Mouse (Mus musculus) midbrain, embryonic 11.5 days (tissue): ENCODE measurements around the gene Pcbp1. TPM values are rescaled to one million over a fixed set of nuclear protein-coding genes. Genes with fewer than 3 reads are reported as not detected.
A peak's percentile ranks its signal among the peaks of the same experiment; 100 is the strongest.
"Not testable (repeated sequence)": the region's sequence is repeated elsewhere in the genome, so short reads cannot be mapped to it uniquely, and the experiment has no call there.

Experiments
- ATAC-seq: fragments of 200-750 bp; cut with Nextera tagmentation; 2 replicates; pipeline ENCODE4 v1.8.0; 2017; ENCODE audit warnings: moderate TSS enrichment, moderate library complexity; ENCODE audit not compliant: low FRiP score
- DNase-seq: peaks from one replicate; pipeline ENCODE4 v3.0.0; 2015; ENCODE audit warnings: low spot score; ENCODE audit errors: missing footprints
- H3K27ac ChIP-seq: fragments of 300-500 bp; sonication (generic); 2 replicates; pipeline ENCODE4 v1.5.1; 2014; ENCODE audit warnings: low read depth, low read length
- H3K27me3 ChIP-seq: fragments of 300-500 bp; sonication (generic); 2 replicates; pipeline ENCODE4 v1.6.1; 2014; ENCODE audit warnings: mild to moderate bottlenecking, low read length, moderate library complexity, mixed read lengths; ENCODE audit not compliant: control insufficient read depth, insufficient read depth
- H3K36me3 ChIP-seq: fragments of 300-500 bp; sonication (generic); 2 replicates; pipeline ENCODE4 v1.6.1; 2014; ENCODE audit warnings: mild to moderate bottlenecking, low read length, moderate library complexity, mixed read lengths; ENCODE audit not compliant: control insufficient read depth, insufficient read depth
- H3K4me1 ChIP-seq: fragments of 300-500 bp; sonication (generic); 2 replicates; pipeline ENCODE4 v1.6.1; 2014; ENCODE audit warnings: low read length; ENCODE audit not compliant: control insufficient read depth, insufficient read depth
- H3K4me2 ChIP-seq: fragments of 300-500 bp; sonication (generic); 2 replicates; pipeline ENCODE4 v1.6.1; 2014; ENCODE audit warnings: mild to moderate bottlenecking, moderate library complexity
- H3K4me3 ChIP-seq: fragments of 300-500 bp; sonication (generic); 2 replicates; pipeline ENCODE4 v1.5.1; 2014; ENCODE audit warnings: low read depth, low read length
- H3K9ac ChIP-seq: fragments of 300-500 bp; sonication (generic); 2 replicates; pipeline ENCODE4 v1.6.1; 2014; ENCODE audit warnings: low read length
- H3K9me3 ChIP-seq: fragments of 300-500 bp; sonication (generic); 2 replicates; pipeline ENCODE4 v1.6.1; 2016; ENCODE audit warnings: low read length; ENCODE audit not compliant: control insufficient read depth
- WGBS: fragments of 180-500 bp; shearing (Covaris S2); extraction: QIAGEN DNeasy Blood & Tissue Kit; methylation state at CpG from one replicate; pipeline ENCODE4 v1.1.7; 2014; 5-methylcytosine and 5-hydroxymethylcytosine counted together
- polyA plus RNA-seq: library from polyadenylated mRNA; unstranded; fragments of >200 nt; fragmentation: Nextera tagmentation; extraction: Ambion mirVana; gene quantifications from 2 replicates; pipeline ENCODE4 v1.2.1, GENCODE M21; 2014

Pcbp1 gene
- polyA plus RNA-seq, result 418 and 497 TPM in 2 replicates

DNA sequence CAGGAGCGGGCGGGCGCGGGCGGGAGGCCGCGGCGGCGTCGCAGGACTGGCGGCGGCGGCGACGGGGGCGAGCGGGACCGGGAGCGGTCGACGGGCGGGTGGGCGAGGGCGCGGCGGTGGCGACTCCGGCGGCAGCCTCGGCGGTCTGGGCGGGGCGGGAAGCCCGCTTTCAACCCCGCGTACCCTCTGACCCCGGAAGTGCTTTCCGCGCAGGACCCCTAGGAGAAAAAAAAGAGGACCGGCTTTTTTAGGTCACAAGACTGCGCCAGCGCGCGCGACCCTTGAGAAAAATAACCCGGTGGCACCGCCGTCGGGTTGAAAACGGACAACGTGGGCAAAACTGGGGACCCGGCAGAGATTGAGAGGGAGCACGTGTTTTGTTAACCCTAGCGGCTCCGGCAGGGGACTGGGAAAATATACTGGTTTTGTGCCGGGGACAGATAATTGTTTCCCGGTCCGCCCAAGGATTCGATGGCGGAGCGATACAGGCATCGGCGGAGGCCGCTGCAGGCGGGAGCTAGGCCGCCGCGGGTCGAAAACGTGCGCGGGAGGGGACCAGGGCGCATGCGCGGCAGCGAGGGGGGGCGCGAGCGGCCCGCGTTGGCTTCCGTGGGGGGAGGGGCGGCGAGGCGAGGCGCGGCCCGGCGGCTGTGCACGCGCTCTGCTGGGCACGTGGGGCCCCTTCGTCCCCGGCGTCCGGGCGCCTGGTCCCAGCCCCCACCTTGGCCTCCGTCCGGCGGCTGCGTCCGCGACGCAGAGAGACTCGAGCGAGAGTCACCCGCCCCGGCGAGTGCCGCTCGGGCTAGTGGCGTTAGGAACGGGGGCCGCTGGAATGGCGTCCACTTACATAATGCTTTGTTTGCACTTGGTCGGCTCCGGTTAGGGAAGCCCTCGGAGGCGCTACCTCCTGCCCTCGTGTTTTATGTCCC, at the start of gene Pcbp1:
Gene Pcbp1 (minus strand): TSS at position 290 of the 929 bp plus-strand sequence.
- ATAC-seq (peak; percentile 88), DNase-seq (peak; percentile 100)
- Histone ChIP-seq H3K4me3 (peak within 1 kb of the TSS; percentile 98), H3K9ac (peak within 1 kb of the TSS; percentile 99), H3K27ac (peak within 1 kb of the TSS; percentile 99), H3K9me3 (no peaks in the 10 kb centered on the region), H3K4me2 (peak within 1 kb of the TSS; percentile 71), H3K4me1 (peaks cover 18% of the 10 kb centered on the region), H3K27me3 (no peaks in the 10 kb centered on the region), H3K36me3 (0 out of 2 replicates have a peak, but pooled peaks cover 2% of the 10 kb centered on the region)
- WGBS, result under 1% methylated on average over 90 of the region's 120 CpGs

DNA sequence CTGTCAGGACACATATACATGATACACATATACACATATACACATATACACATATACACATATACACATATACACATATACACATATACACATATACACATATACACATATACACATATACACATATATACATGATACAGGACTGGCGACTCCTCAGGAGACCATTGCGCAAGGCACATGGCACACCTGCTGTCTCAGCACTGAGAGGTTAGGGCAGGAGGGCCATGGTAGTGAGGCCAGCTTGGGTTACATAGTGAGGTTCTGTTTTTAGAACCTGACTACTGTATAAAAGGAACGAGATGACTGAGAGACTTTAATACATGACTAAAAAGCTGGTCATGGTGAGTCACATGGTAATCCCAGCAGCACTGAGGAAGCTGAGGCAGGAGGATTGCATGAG, 48.4 kb upstream of the Pcbp1 start:
- Histone ChIP-seq H3K9me3 (no peaks in the 10 kb centered on the region), H3K4me3 (no peak overlapping the region), H3K27ac (no peak overlapping the region), H3K4me1 (no peaks in the 10 kb centered on the region), H3K4me2 (no peak overlapping the region), H3K36me3 (no peaks in the 10 kb centered on the region), H3K27me3 (no peaks in the 10 kb centered on the region), H3K9ac (no peak overlapping the region)
- 91% methylated on average over 3 of the region's 3 CpGs for WGBS
- ATAC-seq, result no peak
- no peak for DNase-seq

DNA sequence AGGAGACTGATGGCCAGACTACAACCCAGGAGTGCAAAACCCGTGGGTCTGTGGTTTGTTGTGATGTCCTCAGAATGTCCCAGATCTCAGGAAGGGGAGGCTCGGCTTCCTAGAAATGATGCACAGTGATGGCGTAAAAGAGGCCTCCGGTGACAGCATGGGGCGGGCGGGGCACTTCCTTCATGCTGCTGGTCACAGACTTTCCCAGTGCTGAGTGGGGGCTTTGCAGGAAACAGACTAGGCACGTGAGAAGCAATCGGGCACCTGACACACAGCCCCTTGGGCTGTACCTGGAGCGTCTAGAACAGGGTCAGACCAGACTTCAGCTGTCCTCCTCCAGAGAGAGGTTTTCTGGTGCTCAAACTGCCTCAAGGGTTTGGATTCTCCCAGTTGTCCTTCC, 44.7 kb upstream of the Pcbp1 start:
- H3K27ac ChIP-seq, result no peak overlapping the region
- no peak overlapping the region for H3K4me3 ChIP-seq
- H3K27me3 ChIP-seq, result no peaks in the 10 kb centered on the region
- no peaks in the 10 kb centered on the region for H3K4me1 ChIP-seq
- ATAC-seq, result no peak
- no peak overlapping the region for H3K9ac ChIP-seq
- no peaks in the 10 kb centered on the region for H3K9me3 ChIP-seq
- WGBS, result 60% methylated on average over 9 of the region's 9 CpGs
- H3K4me2 ChIP-seq, result no peak overlapping the region
- DNase-seq, result no peak
- no peaks in the 10 kb centered on the region for H3K36me3 ChIP-seq

DNA sequence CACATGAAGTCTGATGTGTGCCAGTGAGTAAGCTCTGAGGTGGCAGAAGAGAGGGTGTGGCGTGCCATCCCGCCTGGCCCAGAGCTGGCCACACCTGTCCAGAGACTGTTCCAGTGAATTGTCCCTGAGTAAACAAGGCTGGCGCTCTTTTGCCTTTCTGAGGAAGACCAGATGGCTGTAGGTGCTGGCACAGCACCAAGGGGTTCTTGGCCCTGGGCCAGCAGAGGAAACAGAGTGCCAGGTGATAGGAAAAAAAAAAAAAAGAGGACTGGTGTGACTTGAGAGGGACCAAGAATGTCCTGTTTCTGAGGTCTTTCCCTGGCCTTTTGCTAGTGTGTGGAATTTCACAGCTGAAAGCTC, 43.3 kb upstream of the Pcbp1 start:
- DNase-seq (peak; percentile 72), ATAC-seq (no peak)
- no peak overlapping the region for H3K4me3 ChIP-seq
- no peak overlapping the region for H3K27ac ChIP-seq
- no peaks in the 10 kb centered on the region for H3K9me3 ChIP-seq
- H3K27me3 ChIP-seq, result no peaks in the 10 kb centered on the region
- 85% methylated on average over 3 of the region's 3 CpGs for WGBS
- H3K36me3 ChIP-seq, result peaks cover 4% of the 10 kb centered on the region; the same call in 1 of the 2 replicates
- H3K4me1 ChIP-seq, result no peaks in the 10 kb centered on the region
- H3K4me2 ChIP-seq, result no peak overlapping the region
- no peak overlapping the region for H3K9ac ChIP-seq

DNA sequence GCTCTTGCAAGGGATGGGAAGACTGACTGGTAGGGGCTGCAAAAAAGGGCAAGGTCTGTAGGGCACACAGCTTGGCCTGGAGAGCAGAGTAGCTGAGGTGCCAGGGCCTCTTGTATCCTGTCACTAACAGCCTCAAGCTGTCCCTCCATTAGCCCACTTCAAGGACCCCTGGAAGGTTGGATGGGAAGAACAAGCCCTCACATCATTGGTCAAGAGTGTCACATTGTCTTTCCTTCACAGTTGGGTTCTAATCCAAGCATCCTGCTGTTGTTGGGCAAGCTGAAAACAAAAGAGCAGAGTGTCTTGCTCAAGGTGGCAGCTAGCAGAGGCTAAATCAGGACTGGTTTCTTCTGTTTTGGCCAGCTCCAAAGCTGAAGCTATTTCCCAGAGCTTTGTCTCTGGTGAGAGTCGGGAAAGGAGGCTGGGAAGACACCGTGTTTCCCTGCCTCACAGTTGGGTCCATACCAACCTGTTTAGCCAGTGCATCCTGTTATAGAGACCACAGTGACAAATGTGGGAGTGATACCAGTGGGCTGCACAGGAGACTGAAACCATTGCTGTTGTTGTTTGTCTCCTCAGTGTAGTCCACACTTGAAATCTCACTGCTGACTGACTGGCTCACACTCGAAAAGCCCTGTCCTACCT, 42.8 kb upstream of the Pcbp1 start:
- ATAC-seq (no peak), DNase-seq (peak; percentile 64)
- Histone ChIP-seq H3K27ac (no peak overlapping the region), H3K4me2 (no peak overlapping the region), H3K4me1 (no peaks in the 10 kb centered on the region), H3K27me3 (no peaks in the 10 kb centered on the region), H3K9me3 (no peaks in the 10 kb centered on the region), H3K9ac (no peak overlapping the region), H3K4me3 (no peak overlapping the region), H3K36me3 (peaks cover 5% of the 10 kb centered on the region; the same call in 1 of the 2 replicates)
- WGBS, result 35% methylated on average over 3 of the region's 3 CpGs

- no peaks in the 10 kb centered on the region for H3K27me3 ChIP-seq
- no peak overlapping the region for H3K9ac ChIP-seq
- peaks cover 7% of the 10 kb centered on the region; the same call in 1 of the 2 replicates for H3K36me3 ChIP-seq
- ATAC-seq, result no peak
- 95% methylated on average over 2 of the region's 2 CpGs for whole genome bisulfite sequencing
- no peaks in the 10 kb centered on the region for H3K4me1 ChIP-seq
- H3K4me2 ChIP-seq, result no peak overlapping the region
- no peak overlapping the region for H3K27ac ChIP-seq
- H3K9me3 ChIP-seq, result no peaks in the 10 kb centered on the region
- H3K4me3 ChIP-seq, result no peak overlapping the region
- no peak for DNase-seq
Measured at GRCm38 (mm10) chr6:86565782-86566181, 39.7 kb upstream of the Pcbp1 start.

- not testable (repeated sequence) for H3K27ac ChIP-seq, H3K9ac ChIP-seq, H3K36me3 ChIP-seq, H3K4me2 ChIP-seq, H3K9me3 ChIP-seq, H3K27me3 ChIP-seq, H3K4me1 ChIP-seq, H3K4me3 ChIP-seq, ATAC-seq, DNase-seq
- 82% methylated on average over 1 of the region's 1 CpGs for WGBS
Measured at GRCm38 (mm10) chr6:86557182-86557581, 31.1 kb upstream of the Pcbp1 start.

DNA sequence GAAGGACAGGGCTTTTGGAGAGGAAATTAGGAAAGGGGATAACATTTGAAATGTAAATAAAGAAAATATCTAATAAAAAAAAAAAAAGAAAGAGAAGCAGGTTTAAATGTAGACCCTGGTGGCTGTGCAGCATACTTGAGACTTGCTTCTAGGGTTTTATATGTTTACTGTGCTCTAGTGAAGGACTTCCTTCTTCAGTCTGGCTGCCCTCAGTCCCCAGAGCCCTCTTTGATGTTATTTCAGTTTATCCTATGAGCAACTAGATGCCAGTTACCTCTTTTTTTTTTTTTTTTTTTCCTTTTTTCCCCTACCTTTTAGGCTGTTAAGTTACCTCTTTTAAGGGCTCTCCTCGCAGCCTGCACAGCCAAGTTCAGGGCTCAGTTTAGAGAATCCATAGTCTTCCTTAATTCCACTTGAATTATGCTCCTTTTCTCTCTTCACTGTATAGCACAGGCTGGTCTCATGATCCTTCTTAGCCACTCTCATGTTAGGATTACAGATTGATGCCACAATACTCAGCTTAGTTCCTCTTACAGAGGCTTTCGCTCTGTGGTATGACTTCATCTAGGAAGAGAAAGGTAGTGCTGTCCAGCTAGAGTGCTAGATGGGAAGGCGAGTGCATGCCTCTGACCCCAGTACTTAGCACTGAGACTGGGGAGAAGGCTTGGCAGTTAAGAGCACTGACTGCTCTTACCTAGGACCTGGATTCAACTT, 30.4 kb upstream of the Pcbp1 start:
- no peak overlapping the region for H3K9ac ChIP-seq
- peaks cover 4% of the 10 kb centered on the region; the same call in 1 of the 2 replicates for H3K36me3 ChIP-seq

More for the DNA sequence above, 30.4 kb upstream of the Pcbp1 start:
- H3K4me3 ChIP-seq, result no peak overlapping the region
- ATAC-seq (no peak), DNase-seq (no peak)
- H3K27ac ChIP-seq, result no peak overlapping the region
- no peaks in the 10 kb centered on the region for H3K9me3 ChIP-seq
- H3K4me1 ChIP-seq, result no peaks in the 10 kb centered on the region
- no peaks in the 10 kb centered on the region for H3K27me3 ChIP-seq
- H3K4me2 ChIP-seq, result no peak overlapping the region
- 93% methylated on average over 3 of the region's 3 CpGs for WGBS
